Mouse (Mus musculus) limb, embryonic 13.5 days (tissue): ENCODE results near the gene Slc36a3. TPM values are rescaled to one million over a fixed set of nuclear protein-coding genes. Genes with fewer than 3 reads are reported as not detected.

ENCODE experiments used
- ATAC-seq: fragments of 200-750 bp; cut with Nextera tagmentation; 2 replicates; pipeline ENCODE4 v1.8.0; 2017; ENCODE audit warnings: low read depth, moderate number of reproducible peaks, moderate TSS enrichment; ENCODE audit not compliant: low FRiP score
- H3K27ac ChIP-seq: fragments of 300-500 bp; sonication (generic); 2 replicates; pipeline ENCODE4 v1.5.1; 2015; ENCODE audit warnings: inconsistent platforms, mild to moderate bottlenecking, moderate library complexity
- H3K27me3 ChIP-seq: fragments of 300-500 bp; sonication (generic); 2 replicates; pipeline ENCODE4 v1.6.1; 2015; ENCODE audit warnings: mild to moderate bottlenecking, inconsistent platforms
- H3K36me3 ChIP-seq: fragments of 300-500 bp; sonication (generic); 2 replicates; pipeline ENCODE4 v1.6.1; 2015; ENCODE audit warnings: inconsistent platforms, mild to moderate bottlenecking, moderate library complexity
- H3K4me1 ChIP-seq: fragments of 300-500 bp; sonication (generic); 2 replicates; pipeline ENCODE4 v1.6.1; 2015; ENCODE audit warnings: inconsistent platforms
- H3K4me2 ChIP-seq: fragments of 300-500 bp; sonication (generic); replicated peaks from 2 replicates; pipeline ENCODE4 v1.6.1; 2015; ENCODE audit warnings: inconsistent platforms, mild to moderate bottlenecking, moderate library complexity
- H3K4me3 ChIP-seq: fragments of 300-500 bp; sonication (generic); 2 replicates; pipeline ENCODE4 v1.5.1; 2015; ENCODE audit warnings: moderate library complexity, mild to moderate bottlenecking, inconsistent platforms
- H3K9ac ChIP-seq: fragments of 300-500 bp; sonication (generic); 2 replicates; pipeline ENCODE4 v1.6.1; 2015; ENCODE audit warnings: mild to moderate bottlenecking, inconsistent platforms
- H3K9me3 ChIP-seq: fragments of 300-500 bp; sonication (generic); 2 replicates; pipeline ENCODE4 v1.6.1; 2016; ENCODE audit warnings: inconsistent platforms
- WGBS: fragments of 180-500 bp; shearing (Covaris S2); methylation state at CpG from one replicate; pipeline ENCODE4 v1.1.7; 2015; 5-methylcytosine and 5-hydroxymethylcytosine counted together
- polyA plus RNA-seq: library from polyadenylated mRNA; unstranded; fragments of >200 nt; fragmentation: Nextera tagmentation; extraction: Ambion mirVana; gene quantifications from 2 replicates; pipeline ENCODE4 v1.2.1, GENCODE M21; 2015

Slc36a3 gene
- polyA plus RNA-seq, 1 experiment from 2014 or later: not detected

DNA sequence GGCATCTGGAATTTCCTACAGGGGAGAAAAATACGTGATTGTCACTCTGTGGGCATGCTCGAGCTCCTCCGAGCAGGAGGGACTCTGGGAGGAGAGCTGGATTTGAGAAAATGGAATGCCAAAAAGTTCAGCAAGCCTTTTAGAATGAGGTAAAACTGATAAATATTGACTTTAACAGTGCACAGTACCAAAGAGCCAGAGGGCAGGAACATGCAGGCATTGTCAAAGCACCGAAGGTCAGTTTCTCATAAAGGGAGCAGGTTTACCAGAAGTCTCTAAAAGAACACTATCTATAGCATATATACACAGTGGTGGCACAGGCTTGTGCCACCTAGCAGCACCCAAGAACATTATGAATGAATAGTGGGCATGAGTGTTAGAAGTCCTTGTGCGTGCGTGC, 17.4 kb upstream of the Slc36a3 start:
- WGBS: 87% methylated on average over 6 of the region's 6 CpGs
- Histone ChIP-seq H3K4me3 (no peak overlapping the region), H3K9ac (no peak overlapping the region), H3K9me3 (no peaks in the 10 kb centered on the region), H3K4me1 (no peaks in the 10 kb centered on the region), H3K36me3 (no peaks in the 10 kb centered on the region), H3K4me2 (no peak overlapping the region), H3K27ac (no peak overlapping the region), H3K27me3 (no peaks in the 10 kb centered on the region)
- no peak for ATAC-seq

DNA sequence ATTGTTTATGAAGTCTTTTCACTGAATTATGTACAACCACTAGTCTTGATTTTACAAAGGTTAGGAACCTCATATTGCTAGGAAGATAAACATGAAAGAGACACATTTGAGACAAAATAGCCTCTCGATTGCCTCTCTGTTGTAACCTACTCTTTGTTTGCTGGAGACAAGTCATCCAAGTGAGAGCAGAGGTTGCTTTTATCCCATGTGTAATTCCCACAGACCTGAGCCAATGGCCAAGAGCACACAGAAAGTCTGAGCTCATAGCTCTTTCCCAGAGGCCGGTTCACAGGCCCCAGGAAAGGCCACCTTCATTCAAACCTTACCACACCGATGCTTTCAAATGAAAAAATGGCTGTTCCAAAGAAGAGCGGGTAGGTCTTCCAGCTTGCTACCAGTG, 17.0 kb upstream of the Slc36a3 start:
- H3K27ac ChIP-seq: no peak overlapping the region
- no peaks in the 10 kb centered on the region for H3K36me3 ChIP-seq
- no peak overlapping the region for H3K9ac ChIP-seq
- H3K4me3 ChIP-seq: no peak overlapping the region
- no peaks in the 10 kb centered on the region for H3K9me3 ChIP-seq
- no peaks in the 10 kb centered on the region for H3K27me3 ChIP-seq
- no peak for ATAC-seq
- no peaks in the 10 kb centered on the region for H3K4me1 ChIP-seq
- 83% methylated on average over 4 of the region's 4 CpGs for WGBS
- no peak overlapping the region for H3K4me2 ChIP-seq

DNA sequence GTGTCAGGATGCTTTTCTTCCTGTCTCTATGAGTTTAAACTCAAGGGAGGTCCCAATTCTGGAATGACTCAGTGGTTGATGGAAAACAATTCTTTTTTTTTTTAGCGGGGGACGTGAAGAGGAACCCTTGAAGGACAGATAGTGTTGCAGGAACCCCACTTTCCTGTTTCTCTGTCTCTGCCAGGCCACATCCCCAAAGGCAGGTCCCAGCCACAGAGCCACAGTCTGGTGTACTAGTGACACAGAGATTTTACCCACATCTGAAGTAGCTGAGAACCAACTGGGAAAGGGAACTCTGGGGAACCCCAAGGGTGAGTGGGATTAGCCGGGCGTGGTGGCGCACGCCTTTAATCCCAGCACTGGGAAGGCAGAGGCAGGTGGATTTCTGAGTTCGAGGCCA, 14.2 kb upstream of the Slc36a3 start:
- ATAC-seq: no peak
- H3K27ac ChIP-seq: no peak overlapping the region
- no peak overlapping the region for H3K9ac ChIP-seq
- WGBS: 93% methylated on average over 7 of the region's 7 CpGs
- no peak overlapping the region for H3K4me2 ChIP-seq
- H3K36me3 ChIP-seq: no peaks in the 10 kb centered on the region
- no peaks in the 10 kb centered on the region for H3K4me1 ChIP-seq
- no peaks in the 10 kb centered on the region for H3K27me3 ChIP-seq
- H3K4me3 ChIP-seq: no peak overlapping the region
- no peaks in the 10 kb centered on the region for H3K9me3 ChIP-seq

DNA sequence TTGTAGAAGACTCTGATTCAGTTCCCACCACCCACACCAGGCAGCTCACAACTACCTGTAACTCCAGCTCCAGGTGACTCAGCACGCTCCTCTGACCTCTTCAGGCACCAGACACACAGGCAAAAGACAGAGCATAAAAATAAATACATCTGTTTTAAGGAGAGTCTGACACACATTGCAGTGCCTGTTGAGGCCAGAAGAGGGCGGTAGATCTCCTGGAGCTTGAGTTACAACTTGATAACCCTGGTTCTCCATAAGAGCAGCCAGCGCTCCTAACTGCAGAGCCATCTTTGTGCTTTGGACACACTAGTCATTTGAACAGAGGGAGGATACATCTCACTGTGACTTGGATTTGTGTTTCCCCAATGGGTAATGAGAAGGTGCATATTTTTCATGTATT, 13.2 kb upstream of the Slc36a3 start:
- Histone ChIP-seq H3K9ac (no peak overlapping the region), H3K4me1 (no peaks in the 10 kb centered on the region), H3K9me3 (no peaks in the 10 kb centered on the region), H3K27me3 (no peaks in the 10 kb centered on the region), H3K4me2 (no peak overlapping the region), H3K27ac (no peak overlapping the region), H3K36me3 (no peaks in the 10 kb centered on the region), H3K4me3 (no peak overlapping the region)
- WGBS: 54% methylated on average over 3 of the region's 3 CpGs
- ATAC-seq: no peak

DNA sequence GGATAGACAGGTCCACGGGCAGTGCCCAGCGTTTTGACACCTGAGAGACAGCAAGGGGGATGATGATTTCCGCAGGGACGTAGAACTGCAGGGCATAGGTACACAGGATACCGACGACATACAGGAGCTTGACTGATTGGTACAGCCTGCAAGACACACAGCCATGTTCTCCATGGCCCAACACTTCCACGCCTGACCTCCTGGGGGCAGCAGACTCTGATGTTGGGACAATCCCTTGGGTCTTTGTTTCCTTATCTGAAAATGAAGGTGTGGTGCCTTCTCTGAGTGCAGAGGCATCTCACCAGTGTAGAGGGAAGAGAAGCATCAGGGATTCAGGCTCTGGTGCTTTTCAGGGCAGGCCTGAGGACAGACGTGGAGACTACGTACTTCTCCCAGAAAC, 11.2 kb upstream of the Slc36a3 start:
- no peak overlapping the region for H3K4me2 ChIP-seq
- no peak overlapping the region for H3K9ac ChIP-seq
- no peaks in the 10 kb centered on the region for H3K36me3 ChIP-seq
- ATAC-seq: no peak
- H3K27me3 ChIP-seq: no peaks in the 10 kb centered on the region
- H3K27ac ChIP-seq: no peak overlapping the region
- 51% methylated on average over 9 of the region's 9 CpGs for WGBS
- no peak overlapping the region for H3K4me3 ChIP-seq
- H3K4me1 ChIP-seq: no peaks in the 10 kb centered on the region
- no peaks in the 10 kb centered on the region for H3K9me3 ChIP-seq

DNA sequence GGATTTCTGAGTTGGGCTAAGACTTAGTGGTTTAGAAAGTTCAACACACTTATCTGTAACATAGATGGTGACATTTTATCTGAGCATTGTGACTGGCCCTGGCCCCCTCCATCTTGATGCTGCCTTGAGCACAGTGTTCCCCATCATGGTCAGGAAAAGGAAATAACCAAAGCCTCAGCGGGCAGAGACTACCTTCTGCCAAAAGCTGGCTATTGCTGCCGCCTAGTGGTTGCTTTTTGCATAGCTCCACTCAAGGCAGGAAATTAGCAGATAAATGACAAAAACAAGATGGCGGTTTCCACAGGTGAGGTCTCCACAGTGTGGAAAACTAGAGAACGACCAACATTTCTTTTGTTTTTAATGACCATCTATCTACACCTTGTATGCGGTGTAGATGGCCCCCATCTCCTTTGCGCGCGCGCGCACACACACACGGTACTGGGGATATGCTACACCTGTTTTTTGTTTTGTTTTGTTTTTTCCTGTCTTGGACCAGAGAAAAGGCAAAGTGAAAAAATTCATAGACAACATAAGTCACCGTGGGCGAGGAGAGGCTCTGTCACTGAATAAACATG, 7.4 kb upstream of the Slc36a3 start:
- H3K9ac ChIP-seq: no peak overlapping the region
- H3K4me2 ChIP-seq: no peak overlapping the region
- no peak overlapping the region for H3K4me3 ChIP-seq
- H3K27ac ChIP-seq: no peak overlapping the region
- no peaks in the 10 kb centered on the region for H3K36me3 ChIP-seq
- no peaks in the 10 kb centered on the region for H3K27me3 ChIP-seq
- H3K9me3 ChIP-seq: no peaks in the 10 kb centered on the region
- no peaks in the 10 kb centered on the region for H3K4me1 ChIP-seq
- WGBS: 56% methylated on average over 13 of the region's 13 CpGs
- ATAC-seq: no peak

DNA sequence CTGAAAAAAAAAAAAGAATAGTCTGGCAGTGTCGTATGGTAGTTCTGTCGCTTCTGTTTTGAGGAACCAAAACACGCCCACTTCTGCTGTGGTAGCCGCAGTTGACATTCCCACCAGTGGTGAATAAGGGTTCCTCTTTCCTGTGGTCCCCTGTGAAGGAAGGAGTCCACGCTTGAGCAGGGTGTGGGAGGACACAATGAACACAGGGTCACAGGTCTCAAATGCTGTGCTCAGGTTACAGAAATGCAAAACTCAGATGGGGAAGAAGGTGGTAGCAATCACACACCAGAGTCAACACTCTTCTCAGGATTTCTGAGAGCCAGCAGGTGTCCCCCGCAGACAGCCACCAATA, 3.5 kb upstream of the Slc36a3 start:
- no peaks in the 10 kb centered on the region for H3K4me1 ChIP-seq
- no peaks in the 10 kb centered on the region for H3K27me3 ChIP-seq
- no peak overlapping the region for H3K4me2 ChIP-seq
- no peak overlapping the region for H3K9ac ChIP-seq
- no peak overlapping the region for H3K27ac ChIP-seq
- no peak overlapping the region for H3K4me3 ChIP-seq
- 72% methylated on average over 6 of the region's 6 CpGs for WGBS
- no peaks in the 10 kb centered on the region for H3K9me3 ChIP-seq
- no peaks in the 10 kb centered on the region for H3K36me3 ChIP-seq
- no peak for ATAC-seq

DNA sequence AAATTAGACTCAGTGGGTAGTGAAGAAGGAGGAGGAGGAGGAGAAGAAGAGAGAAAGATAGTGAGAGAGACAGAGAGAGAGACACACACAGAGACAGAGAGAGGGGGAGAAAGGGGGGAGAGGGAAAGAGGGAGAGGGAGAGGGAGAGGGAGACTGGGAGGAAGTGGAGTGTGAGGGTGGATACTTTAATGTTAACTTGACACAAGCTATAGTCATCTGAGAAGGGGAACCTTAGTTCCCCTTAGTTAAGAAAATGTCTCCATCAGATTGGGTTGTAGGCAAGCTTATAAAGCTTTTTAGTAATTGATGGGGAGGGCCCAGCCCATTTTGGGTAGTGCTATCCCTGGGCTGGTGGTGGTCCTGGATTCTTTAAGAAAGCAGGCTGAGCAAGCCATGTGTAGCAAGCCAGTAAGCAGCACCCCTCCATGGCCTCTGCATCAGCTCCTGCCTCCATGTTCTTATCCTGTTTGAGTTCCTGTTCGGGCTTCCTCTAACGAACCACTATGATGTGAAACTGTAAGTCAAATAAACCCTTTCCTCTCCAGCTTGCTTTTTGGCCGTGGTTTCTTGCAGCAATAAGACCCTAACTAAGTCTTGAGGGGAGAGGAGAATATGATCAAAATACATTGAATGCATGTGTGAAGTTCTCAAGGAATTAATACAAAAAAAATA, 3.0 kb upstream of the Slc36a3 start:
- H3K36me3 ChIP-seq: no peaks in the 10 kb centered on the region
- H3K4me3 ChIP-seq: no peak overlapping the region
- H3K9me3 ChIP-seq: no peaks in the 10 kb centered on the region
- no peaks in the 10 kb centered on the region for H3K27me3 ChIP-seq
- 52% methylated on average over 3 of the region's 3 CpGs for WGBS
- no peaks in the 10 kb centered on the region for H3K4me1 ChIP-seq
- no peak overlapping the region for H3K4me2 ChIP-seq
- no peak overlapping the region for H3K9ac ChIP-seq
- ATAC-seq: no peak
- H3K27ac ChIP-seq: no peak overlapping the region

DNA sequence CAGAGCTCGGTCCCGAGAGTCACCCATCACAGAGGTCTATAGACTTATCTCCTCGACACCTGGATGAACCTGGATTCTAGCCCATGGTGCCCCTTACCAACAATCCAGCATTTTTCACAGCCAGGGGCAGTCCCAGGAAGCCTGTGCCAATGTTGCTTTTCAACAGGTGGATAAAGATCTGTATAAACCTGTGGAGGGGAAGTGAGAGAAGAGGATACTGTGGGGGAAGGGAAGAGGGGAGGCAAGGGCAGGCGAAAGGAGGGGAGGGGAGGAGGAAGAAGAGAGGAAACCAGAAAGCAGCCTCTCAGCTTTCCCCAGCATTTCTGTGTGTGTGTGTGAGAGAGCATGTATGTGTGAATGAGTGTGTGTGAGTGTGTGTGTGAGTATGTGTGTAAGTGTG, 3.0 kb downstream of the Slc36a3 start:
- Histone ChIP-seq H3K9ac (no peak overlapping the region), H3K36me3 (no peaks in the 10 kb centered on the region), H3K4me2 (no peak overlapping the region), H3K27ac (no peak overlapping the region), H3K4me3 (no peak overlapping the region), H3K4me1 (no peaks in the 10 kb centered on the region), H3K9me3 (no peaks in the 10 kb centered on the region), H3K27me3 (no peaks in the 10 kb centered on the region)
- 80% methylated on average over 4 of the region's 4 CpGs for WGBS
- no peak for ATAC-seq

DNA sequence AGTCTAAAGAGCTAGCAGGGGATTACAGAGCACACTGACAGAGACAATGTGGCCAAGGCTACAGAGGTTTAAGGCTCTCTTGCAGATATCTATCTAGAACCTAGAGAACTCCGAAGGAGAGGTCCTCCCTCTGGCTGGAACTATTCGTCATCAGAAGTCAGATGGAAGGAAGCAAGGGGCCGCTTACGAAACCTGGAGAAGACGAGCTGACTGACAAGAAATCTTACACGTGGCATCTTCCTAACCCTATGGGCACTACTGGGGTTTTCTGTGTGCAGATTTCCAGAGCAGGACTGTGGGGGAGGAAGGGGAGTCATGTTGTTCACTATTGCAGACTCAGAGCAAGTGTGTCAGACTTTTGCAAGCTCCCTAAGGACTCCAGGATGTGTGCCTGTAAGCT, 4.1 kb downstream of the Slc36a3 start:
- no peak overlapping the region for H3K4me2 ChIP-seq
- no peaks in the 10 kb centered on the region for H3K27me3 ChIP-seq
- peaks cover 4% of the 10 kb centered on the region; the same call in 1 of the 2 replicates for H3K4me1 ChIP-seq
- no peaks in the 10 kb centered on the region for H3K9me3 ChIP-seq
- H3K36me3 ChIP-seq: no peaks in the 10 kb centered on the region
- ATAC-seq: no peak
- H3K4me3 ChIP-seq: no peak overlapping the region
- H3K9ac ChIP-seq: no peak overlapping the region
- H3K27ac ChIP-seq: no peak overlapping the region
- WGBS: 64% methylated on average over 6 of the region's 6 CpGs

DNA sequence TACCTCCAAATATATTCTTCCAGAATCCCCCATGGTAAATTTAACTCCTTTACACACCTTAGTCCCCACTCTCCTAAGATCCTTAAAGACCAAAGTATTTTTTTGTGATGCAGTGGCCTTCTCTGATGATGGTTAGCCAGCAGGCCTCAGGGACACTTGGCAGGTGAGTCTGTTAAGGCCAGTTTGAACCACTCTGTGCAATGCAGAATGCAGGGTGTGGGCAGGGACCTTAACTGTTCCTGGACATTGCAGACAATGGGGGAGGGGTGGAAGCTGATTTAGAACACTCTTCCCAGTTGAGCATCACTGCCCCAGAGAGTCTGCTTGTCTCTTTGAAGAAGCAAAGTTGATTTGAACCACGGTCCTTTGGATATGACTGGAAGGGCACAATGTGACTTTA, 4.7 kb downstream of the Slc36a3 start:
- H3K4me3 ChIP-seq: no peak overlapping the region
- no peaks in the 10 kb centered on the region for H3K36me3 ChIP-seq
- H3K27me3 ChIP-seq: no peaks in the 10 kb centered on the region
- 88% methylated on average over 1 of the region's 1 CpGs for WGBS
- no peaks in the 10 kb centered on the region for H3K9me3 ChIP-seq
- peaks cover 4% of the 10 kb centered on the region; the same call in 1 of the 2 replicates for H3K4me1 ChIP-seq
- no peak overlapping the region for H3K4me2 ChIP-seq
- H3K27ac ChIP-seq: no peak overlapping the region
- H3K9ac ChIP-seq: no peak overlapping the region
- no peak for ATAC-seq

DNA sequence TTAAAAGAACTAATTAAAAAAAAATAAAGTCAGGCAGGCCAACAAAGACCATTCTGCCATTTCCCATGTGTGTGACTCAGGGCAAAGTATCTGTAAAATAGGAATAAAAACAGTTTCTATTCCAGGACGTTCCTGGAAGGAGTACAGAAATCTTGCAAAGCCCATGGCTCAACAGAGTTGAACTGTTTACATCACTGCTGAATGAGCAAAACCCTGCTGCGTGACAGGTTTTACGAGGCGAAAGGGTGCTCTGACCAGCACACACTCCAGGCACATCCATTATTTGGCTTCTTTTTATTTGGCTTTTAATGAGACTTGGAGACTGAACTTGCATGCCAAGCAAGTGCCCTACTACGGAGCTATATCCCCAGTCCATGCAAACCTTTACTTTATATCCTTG, 7.5 kb downstream of the Slc36a3 start:
- Histone ChIP-seq H3K27ac (no peak overlapping the region; the same call in 1 of the 2 replicates), H3K36me3 (no peaks in the 10 kb centered on the region), H3K4me3 (no peak overlapping the region), H3K4me2 (no peak overlapping the region), H3K9me3 (no peaks in the 10 kb centered on the region), H3K4me1 (peaks cover 4% of the 10 kb centered on the region; the same call in 1 of the 2 replicates), H3K9ac (no peak overlapping the region), H3K27me3 (no peaks in the 10 kb centered on the region)
- WGBS: 34% methylated on average over 5 of the region's 5 CpGs
- ATAC-seq: peak; percentile 67; the same call in 1 of the 2 replicates

DNA sequence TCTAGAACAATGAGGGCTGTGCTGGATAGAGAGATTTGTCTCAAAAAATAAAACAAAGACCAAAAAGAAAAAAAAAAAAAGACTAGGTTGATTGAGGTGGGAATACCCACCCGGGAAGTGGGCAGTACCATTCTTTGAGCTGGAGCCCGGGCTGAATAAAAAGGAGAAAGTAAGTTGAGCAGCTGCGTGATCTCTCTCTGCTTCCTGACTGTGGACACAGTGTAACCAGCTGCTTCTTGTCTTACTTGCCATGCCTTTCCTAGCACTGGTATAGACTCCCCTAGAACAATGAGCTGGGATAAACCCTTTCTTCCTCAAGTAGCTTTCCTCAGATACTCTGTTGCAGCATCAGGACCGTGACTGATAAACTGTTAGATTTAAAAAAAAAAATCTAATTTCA, 10.0 kb downstream of the Slc36a3 start:
- H3K9me3 ChIP-seq: no peaks in the 10 kb centered on the region
- no peak overlapping the region for H3K27ac ChIP-seq
- no peak for ATAC-seq
- no peak overlapping the region for H3K4me3 ChIP-seq
- no peaks in the 10 kb centered on the region for H3K27me3 ChIP-seq
- H3K9ac ChIP-seq: no peak overlapping the region
- H3K36me3 ChIP-seq: no peaks in the 10 kb centered on the region
- peaks cover 4% of the 10 kb centered on the region; the same call in 1 of the 2 replicates for H3K4me1 ChIP-seq
- H3K4me2 ChIP-seq: no peak overlapping the region
- WGBS: 84% methylated on average over 4 of the region's 4 CpGs
